Mouse (Mus musculus): ENCODE measurements around the gene Kcnmb3. TPM values are rescaled to one million over a fixed set of nuclear protein-coding genes. Genes with fewer than 3 reads are reported as not detected.

Kcnmb3 gene
- 0.11 TPM in 1 of 2 replicates, not detected in the other for polyA plus RNA-seq (2016; fragmentation: Nextera tagmentation; extraction: Ambion mirVana)

DNA sequence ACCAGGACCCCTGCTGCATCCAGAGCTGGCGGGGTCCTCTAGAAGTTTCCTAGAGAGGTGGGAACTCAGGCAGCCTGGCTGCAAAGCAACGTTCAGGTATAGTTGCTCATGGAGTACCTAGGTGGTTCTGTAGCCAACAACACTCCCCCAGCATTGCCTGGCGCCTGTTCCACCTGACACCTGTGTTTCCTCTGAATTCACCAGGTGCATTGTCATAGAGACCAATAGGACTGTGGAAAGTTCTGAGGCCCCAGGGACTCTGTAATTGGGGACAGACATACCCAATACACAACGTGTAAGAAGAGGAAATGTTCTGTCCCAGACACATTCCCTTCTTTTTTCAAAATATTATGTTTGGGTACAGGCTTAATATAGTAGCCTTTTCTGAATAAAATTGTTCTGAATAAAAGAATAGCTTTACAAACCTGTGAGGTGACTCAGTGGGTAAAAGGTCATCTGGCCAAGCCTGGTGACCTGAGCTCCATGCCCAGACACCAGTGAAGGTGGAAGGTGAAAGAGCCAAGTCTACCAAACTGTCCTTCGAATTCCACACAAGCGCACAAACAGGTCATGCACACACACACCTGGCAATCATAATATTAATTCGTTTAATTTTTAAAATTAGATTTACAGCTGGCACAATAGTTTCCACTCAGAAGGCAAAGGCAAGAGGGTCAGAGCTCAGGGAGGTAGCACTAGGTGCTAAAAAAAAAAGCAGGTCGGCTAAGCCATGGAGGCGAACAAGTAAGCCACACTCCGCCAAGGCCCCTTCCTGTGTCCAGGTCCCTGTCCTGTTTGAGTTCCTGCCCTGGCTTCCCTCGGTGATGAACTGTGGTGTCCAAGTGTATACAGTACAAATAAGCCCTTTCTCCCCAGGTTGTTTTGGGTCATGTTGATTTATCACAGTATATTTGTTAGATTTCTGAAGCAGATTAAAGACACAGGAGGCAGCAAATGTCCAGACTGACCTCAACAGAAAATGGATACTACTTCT, at the start of gene Kcnmb3:
Gene Kcnmb3, minus strand, starts transcription at position 135 of the 994 bp plus-strand sequence.
- Histone ChIP-seq H3K4me1 (peaks cover 9% of the 10 kb centered on the region; the same call in 1 of the 2 replicates), H3K4me3 (no peak within 1 kb of the TSS), H3K4me2 (replicated peaks) (no peak within 1 kb of the TSS), H3K9me3 (no peaks in the 10 kb centered on the region), H3K36me3 (no peaks in the 10 kb centered on the region), H3K27me3 (replicated peaks) (no peaks in the 10 kb centered on the region), H3K9ac (no peak within 1 kb of the TSS), H3K27ac (no peak within 1 kb of the TSS)
- no peak for ATAC-seq (ENCODE audit: low FRiP score, low read depth)
- 82% methylated on average over 11 of the region's 11 CpGs for WGBS

DNA sequence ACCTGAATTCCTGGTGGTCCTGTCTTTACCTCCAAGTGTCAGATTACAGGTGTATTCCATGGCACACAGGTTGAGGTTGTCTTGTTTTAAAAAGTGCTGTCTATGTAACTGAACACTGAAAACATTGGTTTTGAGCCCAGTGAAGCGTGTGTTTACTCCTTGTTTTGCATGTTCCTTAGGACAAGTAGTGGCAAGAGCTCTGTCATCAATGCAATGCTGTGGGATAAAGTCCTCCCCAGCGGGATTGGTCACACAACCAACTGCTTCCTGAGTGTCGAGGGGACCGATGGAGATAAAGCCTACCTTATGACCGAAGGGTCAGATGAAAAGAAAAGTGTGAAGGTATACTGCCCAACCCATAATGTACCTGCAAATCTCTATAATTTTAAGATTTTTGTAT, 46.1 kb upstream of the Kcnmb3 start:
- no peak for ATAC-seq (ENCODE audit: low FRiP score, low read depth)

DNA sequence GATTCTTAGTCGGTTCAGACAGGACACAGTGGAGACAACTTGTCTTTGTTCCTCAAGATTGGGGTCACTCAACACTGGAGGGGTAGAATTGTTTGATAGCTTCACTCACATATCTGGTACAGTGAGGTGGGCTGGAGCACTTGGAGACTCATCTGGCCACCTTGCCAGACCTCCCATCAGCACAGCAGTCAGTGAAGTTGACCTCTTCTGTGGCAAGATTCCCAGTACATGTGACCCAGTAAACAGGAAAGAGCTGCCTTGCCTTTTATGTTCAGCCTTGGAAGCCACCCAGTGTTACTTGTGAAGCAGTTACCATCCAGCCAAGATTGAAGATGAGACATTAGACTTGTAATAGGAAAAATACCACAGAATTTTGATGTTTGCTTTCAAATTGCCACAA, 45.5 kb upstream of the Kcnmb3 start:
- H3K36me3 ChIP-seq, result peaks cover 26% of the 10 kb centered on the region
- H3K4me2 ChIP-seq (replicated peaks), result no peak overlapping the region
- H3K9me3 ChIP-seq, result no peaks in the 10 kb centered on the region
- no peak overlapping the region for H3K9ac ChIP-seq
- no peak for ATAC-seq (ENCODE audit: low FRiP score, low read depth)
- H3K4me1 ChIP-seq, result no peaks in the 10 kb centered on the region
- WGBS, result 40% methylated on average over 1 of the region's 1 CpGs
- no peaks in the 10 kb centered on the region for H3K27me3 ChIP-seq (replicated peaks)
- no peak overlapping the region for H3K4me3 ChIP-seq
- no peak overlapping the region for H3K27ac ChIP-seq

More for the DNA sequence above, 46.1 kb upstream of the Kcnmb3 start:
- Histone ChIP-seq H3K36me3 (peaks cover 31% of the 10 kb centered on the region), H3K9ac (no peak overlapping the region), H3K4me3 (no peak overlapping the region), H3K4me1 (no peaks in the 10 kb centered on the region), H3K9me3 (no peaks in the 10 kb centered on the region), H3K27ac (no peak overlapping the region), H3K4me2 (replicated peaks) (no peak overlapping the region), H3K27me3 (replicated peaks) (no peaks in the 10 kb centered on the region)
- 94% methylated on average over 5 of the region's 5 CpGs for WGBS

DNA sequence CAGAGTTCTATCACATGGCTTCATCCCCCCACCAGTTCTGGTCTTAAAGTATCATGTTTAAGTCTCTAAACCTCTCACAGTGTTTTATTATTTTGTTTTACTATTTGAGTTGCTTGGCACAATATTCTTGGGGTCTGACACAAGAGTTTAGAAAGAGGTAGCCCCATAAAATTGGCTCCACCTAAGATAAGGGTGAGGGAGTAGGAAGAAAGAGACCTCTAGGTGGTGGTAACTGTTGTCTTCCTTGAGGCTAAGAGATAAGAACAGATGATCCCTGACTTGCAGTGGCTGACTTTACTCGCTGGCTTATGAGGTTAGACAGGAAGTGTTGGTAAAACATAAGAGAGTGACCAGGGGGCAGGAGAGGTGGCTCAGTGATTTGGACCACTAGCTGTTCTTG, 43.7 kb upstream of the Kcnmb3 start:
- no peaks in the 10 kb centered on the region for H3K9me3 ChIP-seq
- H3K9ac ChIP-seq, result no peak overlapping the region
- H3K27ac ChIP-seq, result no peak overlapping the region
- no peaks in the 10 kb centered on the region for H3K27me3 ChIP-seq (replicated peaks)
- ATAC-seq (ENCODE audit: low FRiP score, low read depth), result no peak
- H3K4me2 ChIP-seq (replicated peaks), result no peak overlapping the region
- no peaks in the 10 kb centered on the region for H3K4me1 ChIP-seq
- WGBS, result 89% methylated on average over 1 of the region's 1 CpGs
- H3K4me3 ChIP-seq, result no peak overlapping the region
- H3K36me3 ChIP-seq, result peaks cover 30% of the 10 kb centered on the region

DNA sequence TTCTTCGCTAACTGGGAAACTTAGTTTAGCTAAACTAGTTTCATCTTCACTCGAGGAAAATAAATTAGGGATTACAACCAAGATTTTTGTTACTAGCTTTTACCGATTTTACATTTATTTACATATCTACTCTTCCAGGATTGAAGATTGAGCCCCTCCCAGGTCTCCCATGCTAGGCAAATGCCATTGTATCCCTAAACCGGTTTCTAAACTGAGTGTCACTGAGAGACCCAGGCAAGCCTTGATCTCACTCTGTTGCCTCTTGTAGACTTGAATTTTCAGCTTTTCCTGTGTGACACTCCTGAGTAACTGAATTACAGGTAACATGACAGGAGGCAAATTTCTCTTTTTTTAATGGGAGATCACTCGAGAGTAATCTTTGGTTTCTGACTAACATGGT, 38.0 kb upstream of the Kcnmb3 start:
- Histone ChIP-seq H3K4me3 (peak overlapping the region; percentile 86), H3K9ac (no peak overlapping the region), H3K4me1 (0 out of 2 replicates have a peak, but pooled peaks cover 2% of the 10 kb centered on the region), H3K9me3 (peaks cover 7% of the 10 kb centered on the region; the same call in 1 of the 2 replicates), H3K36me3 (peaks cover 15% of the 10 kb centered on the region), H3K27me3 (replicated peaks) (no peaks in the 10 kb centered on the region), H3K27ac (no peak overlapping the region), H3K4me2 (replicated peaks) (peak overlapping the region; percentile 68)
- no peak for ATAC-seq (ENCODE audit: low FRiP score, low read depth)
- WGBS, result 16% methylated on average over 5 of the region's 5 CpGs

DNA sequence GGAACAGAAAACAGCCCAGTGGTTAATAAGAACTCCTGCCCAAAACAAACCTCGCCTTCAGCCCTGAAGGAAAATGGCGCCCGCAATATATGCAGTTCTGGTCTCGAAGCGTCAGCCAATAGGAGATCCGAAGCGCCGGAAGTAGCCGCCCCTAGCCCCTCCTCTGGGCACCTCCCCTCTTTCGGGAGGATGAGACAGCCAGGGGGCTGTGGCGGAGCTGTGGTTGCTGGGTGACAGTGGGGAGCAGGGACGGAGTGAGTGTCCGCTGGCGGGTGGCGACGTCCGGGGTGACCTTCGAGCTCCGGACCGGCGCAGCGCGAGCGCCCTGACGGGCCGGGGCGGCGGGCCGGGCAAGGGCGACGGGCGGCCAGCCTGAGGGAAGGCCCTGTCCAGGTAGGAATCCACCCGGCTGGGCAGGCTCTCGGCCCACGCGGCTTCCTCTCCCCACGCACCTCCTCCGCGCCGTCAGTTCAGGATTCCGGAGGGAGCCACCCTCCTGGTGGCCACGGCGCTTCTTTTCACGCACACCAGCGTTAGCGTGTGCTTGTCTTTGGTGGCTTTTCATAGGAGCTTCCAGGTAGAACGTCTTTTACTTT, 37.4 kb upstream of the Kcnmb3 start, which contains the start of gene Mfn1:
Gene Mfn1, plus strand, starts transcription at position 163 of the 596 bp plus-strand sequence.
- Histone ChIP-seq H3K4me3 (peak within 1 kb of the TSS; percentile 86), H3K27ac (no peak within 1 kb of the TSS), H3K4me1 (0 out of 2 replicates have a peak, but pooled peaks cover 2% of the 10 kb centered on the region), H3K36me3 (peaks cover 13% of the 10 kb centered on the region), H3K9me3 (peaks cover 7% of the 10 kb centered on the region; the same call in 1 of the 2 replicates), H3K9ac (peak within 1 kb of the TSS; percentile 79), H3K4me2 (replicated peaks) (peak within 1 kb of the TSS; percentile 68), H3K27me3 (replicated peaks) (no peaks in the 10 kb centered on the region)
- under 1% methylated on average over 47 of the region's 47 CpGs for WGBS
- ATAC-seq (ENCODE audit: low FRiP score, low read depth), result peak; percentile 100

DNA sequence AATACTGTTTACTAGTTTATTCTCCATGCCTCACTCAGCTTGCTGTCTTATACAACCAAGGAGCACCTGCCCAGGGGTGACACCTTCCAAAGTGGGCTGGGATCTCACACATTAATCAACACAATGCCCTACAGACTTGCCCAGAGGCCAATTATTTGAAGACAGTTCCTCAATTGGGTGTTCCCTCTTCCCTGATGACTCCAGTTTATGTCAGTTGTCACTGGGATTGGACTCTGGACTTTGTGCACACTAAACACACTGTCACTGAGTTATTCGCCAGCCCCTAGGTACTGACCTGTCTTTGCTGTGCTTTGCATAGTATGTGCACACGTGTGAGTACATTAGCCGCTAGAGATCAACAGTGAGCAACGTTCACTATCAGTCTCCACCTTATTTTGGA, 35.1 kb upstream of the Kcnmb3 start:
- H3K9me3 ChIP-seq, result peaks cover 7% of the 10 kb centered on the region; the same call in 1 of the 2 replicates
- no peaks in the 10 kb centered on the region for H3K27me3 ChIP-seq (replicated peaks)
- no peak overlapping the region for H3K4me2 ChIP-seq (replicated peaks)
- H3K4me1 ChIP-seq, result 0 out of 2 replicates have a peak, but pooled peaks cover 2% of the 10 kb centered on the region
- ATAC-seq (ENCODE audit: low FRiP score, low read depth), result no peak
- no peak overlapping the region for H3K27ac ChIP-seq
- H3K36me3 ChIP-seq, result peaks cover 25% of the 10 kb centered on the region
- H3K4me3 ChIP-seq, result no peak overlapping the region
- H3K9ac ChIP-seq, result no peak overlapping the region
- 92% methylated on average over 4 of the region's 4 CpGs for WGBS

DNA sequence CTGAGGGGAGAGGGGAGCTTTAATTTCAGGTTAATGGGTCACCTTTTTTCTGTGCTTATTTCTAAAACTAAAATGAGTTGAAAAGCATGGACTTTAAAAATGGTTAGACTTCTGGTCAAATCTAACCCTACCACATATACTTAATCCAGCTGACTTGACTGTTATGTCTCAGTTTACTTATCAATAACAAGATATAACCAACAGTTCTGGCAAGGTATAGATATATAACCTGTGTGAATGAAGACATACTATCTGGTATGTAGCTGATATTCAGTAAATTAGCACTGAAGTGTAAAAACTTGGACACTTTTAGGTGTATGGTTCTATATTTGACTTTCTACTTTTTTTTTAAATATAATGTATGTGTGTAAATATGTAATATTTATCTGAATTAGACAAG, 21.5 kb upstream of the Kcnmb3 start:
- H3K27ac ChIP-seq, result no peak overlapping the region
- H3K4me3 ChIP-seq, result no peak overlapping the region
- H3K4me1 ChIP-seq, result peaks cover 26% of the 10 kb centered on the region
- H3K4me2 ChIP-seq (replicated peaks), result no peak overlapping the region
- no peaks in the 10 kb centered on the region for H3K9me3 ChIP-seq
- H3K27me3 ChIP-seq (replicated peaks), result no peaks in the 10 kb centered on the region
- H3K9ac ChIP-seq, result no peak overlapping the region
- no peak for ATAC-seq (ENCODE audit: low FRiP score, low read depth)
- peaks cover 25% of the 10 kb centered on the region for H3K36me3 ChIP-seq

DNA sequence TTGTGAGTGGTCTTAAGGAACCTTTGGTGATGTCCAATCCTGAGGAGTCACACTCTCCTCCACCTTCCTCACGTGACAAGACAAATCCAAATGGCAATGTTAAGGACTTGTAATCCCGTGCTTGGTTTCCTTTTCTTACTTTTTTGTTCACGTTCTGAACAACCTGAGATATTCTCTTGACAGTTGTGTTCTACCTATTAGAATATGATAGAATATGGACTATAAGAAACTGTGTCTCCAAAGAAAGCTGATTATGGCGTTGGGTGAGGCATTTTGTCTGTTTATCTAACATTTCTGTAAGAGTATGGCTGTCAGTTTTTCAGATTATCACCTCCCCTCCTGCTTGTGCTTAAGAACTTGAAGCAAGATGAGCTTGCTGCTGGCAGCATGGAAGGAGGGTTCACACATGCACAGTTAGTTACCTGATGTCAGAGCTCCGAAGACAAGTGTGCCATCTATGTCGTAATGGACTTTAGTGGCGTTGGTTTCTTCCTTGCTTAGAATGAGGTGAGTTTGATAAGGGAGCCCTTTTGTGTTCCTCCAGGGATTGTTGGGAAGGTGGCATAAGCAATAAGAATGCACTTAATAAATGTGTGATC, 20.8 kb upstream of the Kcnmb3 start:
- no peak overlapping the region for H3K4me3 ChIP-seq
- no peak overlapping the region for H3K4me2 ChIP-seq (replicated peaks)
- no peaks in the 10 kb centered on the region for H3K27me3 ChIP-seq (replicated peaks)
- peaks cover 22% of the 10 kb centered on the region for H3K36me3 ChIP-seq
- H3K9ac ChIP-seq, result no peak overlapping the region
- ATAC-seq (ENCODE audit: low FRiP score, low read depth), result no peak
- 92% methylated on average over 7 of the region's 7 CpGs for WGBS
- H3K9me3 ChIP-seq, result no peaks in the 10 kb centered on the region
- no peak overlapping the region for H3K27ac ChIP-seq
- peaks cover 26% of the 10 kb centered on the region for H3K4me1 ChIP-seq

DNA sequence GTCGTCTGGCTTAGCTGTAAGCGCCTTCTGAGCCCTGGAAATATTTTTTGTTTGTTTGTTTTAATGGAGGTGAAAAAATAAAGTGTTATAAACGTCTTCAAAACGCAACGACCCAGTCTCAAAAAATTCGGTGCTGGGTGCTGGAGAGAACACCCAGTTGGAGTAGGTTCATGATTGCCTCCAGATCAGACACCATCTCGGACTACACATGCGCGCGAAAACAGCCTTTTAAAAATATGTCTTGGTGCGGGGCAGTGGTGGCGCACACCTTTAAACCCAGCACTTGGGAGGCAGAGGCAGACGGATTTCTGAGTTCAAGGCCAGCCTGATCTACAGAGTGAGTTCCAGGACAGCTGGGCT, 19.1 kb upstream of the Kcnmb3 start:
- Histone ChIP-seq H3K9ac (peak overlapping the region; percentile 96), H3K9me3 (no peaks in the 10 kb centered on the region), H3K4me2 (replicated peaks) (peak overlapping the region; percentile 77), H3K4me3 (peak overlapping the region; percentile 97), H3K27ac (0 out of 2 replicates have a peak overlapping the region, but pooled peaks have one; percentile 62), H3K36me3 (peaks cover 11% of the 10 kb centered on the region), H3K4me1 (peaks cover 26% of the 10 kb centered on the region), H3K27me3 (replicated peaks) (no peaks in the 10 kb centered on the region)
- WGBS, result 7% methylated on average over 13 of the region's 13 CpGs
- ATAC-seq (ENCODE audit: low FRiP score, low read depth), result no peak

DNA sequence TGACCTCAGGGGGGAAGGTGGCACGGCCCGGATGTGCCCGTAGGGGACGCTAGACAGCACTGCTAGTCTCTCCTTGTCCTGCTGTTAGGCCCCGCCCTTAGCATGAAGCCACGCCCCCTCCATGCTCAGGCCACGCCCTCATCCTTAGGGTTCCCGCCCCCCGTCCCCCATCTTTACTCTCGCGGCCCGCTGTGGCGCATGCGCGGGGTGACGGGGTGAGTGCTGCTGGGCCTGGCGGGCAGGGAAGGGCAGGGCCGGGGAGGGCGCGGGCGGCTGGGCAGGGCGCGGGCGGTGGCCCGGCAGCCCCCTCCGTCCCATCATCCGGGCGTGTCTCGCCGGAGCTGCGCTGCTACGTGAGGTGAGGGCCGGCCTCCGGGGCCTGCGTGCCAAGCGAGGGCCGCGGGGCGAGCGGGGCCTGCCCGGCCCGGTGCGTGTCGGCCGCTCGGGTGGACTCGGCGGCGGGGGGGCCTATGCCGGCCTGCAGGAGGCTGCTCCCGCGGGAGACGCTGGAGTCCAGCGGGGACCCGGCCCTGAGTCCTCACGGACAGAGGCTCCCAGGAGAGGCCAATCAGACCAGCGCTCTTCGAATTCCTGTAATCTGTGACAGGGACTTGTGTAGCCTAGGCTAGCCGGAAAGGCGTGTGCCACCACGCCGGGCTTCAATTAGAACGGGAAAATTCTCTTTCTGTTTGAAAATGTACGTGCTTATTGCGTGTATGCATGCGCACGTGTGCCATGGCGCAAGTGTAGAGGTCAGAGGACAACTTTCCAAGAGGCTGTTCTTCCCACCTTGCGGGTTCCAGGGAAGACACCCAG, 18.6 kb upstream of the Kcnmb3 start:
- H3K27ac ChIP-seq, result peak overlapping the region; percentile 62
- peaks cover 6% of the 10 kb centered on the region for H3K36me3 ChIP-seq
- H3K27me3 ChIP-seq (replicated peaks), result no peaks in the 10 kb centered on the region
- H3K4me2 ChIP-seq (replicated peaks), result peak overlapping the region; percentile 77
- peak overlapping the region; percentile 96 for H3K9ac ChIP-seq
- ATAC-seq (ENCODE audit: low FRiP score, low read depth), result peak; percentile 90
- no peaks in the 10 kb centered on the region for H3K9me3 ChIP-seq
- peak overlapping the region; percentile 97 for H3K4me3 ChIP-seq
- under 1% methylated on average over 50 of the region's 69 CpGs for WGBS
- peaks cover 26% of the 10 kb centered on the region for H3K4me1 ChIP-seq

All from neural tube, embryonic 12.5 days (tissue).